Mouse (Mus musculus) lung, embryonic 16.5 days (tissue): ENCODE measurements around the gene Syn3. TPM values are rescaled to one million over a fixed set of nuclear protein-coding genes. Genes with fewer than 3 reads are reported as not detected.

Source experiments
- ATAC-seq: fragments of 200-750 bp; cut with Nextera tagmentation; 2 replicates; pipeline ENCODE4 v1.8.0; 2017; ENCODE audit warnings: low read depth, mild to moderate bottlenecking, moderate library complexity
- H3K27ac ChIP-seq: fragments of 300-500 bp; sonication (generic); 2 replicates; pipeline ENCODE4 v1.5.1; 2014; ENCODE audit warnings: mild to moderate bottlenecking, control low read depth, low read length
- H3K27me3 ChIP-seq: fragments of 300-500 bp; sonication (generic); 2 replicates; pipeline ENCODE4 v1.6.1; 2014; ENCODE audit warnings: low read depth, low read length, mixed read lengths; ENCODE audit not compliant: control insufficient read depth, insufficient read depth
- H3K36me3 ChIP-seq: fragments of 300-500 bp; sonication (generic); 2 replicates; pipeline ENCODE4 v1.6.1; 2014; ENCODE audit warnings: low read length; ENCODE audit not compliant: control insufficient read depth, insufficient read depth
- H3K4me1 ChIP-seq: fragments of 300-500 bp; sonication (generic); replicated peaks from 2 replicates; pipeline ENCODE4 v1.6.1; 2014; ENCODE audit warnings: low read length, mixed read lengths; ENCODE audit not compliant: control insufficient read depth, insufficient read depth
- H3K4me2 ChIP-seq: fragments of 300-500 bp; sonication (generic); 2 replicates; pipeline ENCODE4 v1.6.1; 2014; ENCODE audit warnings: low read depth, low read length, control low read depth
- H3K4me3 ChIP-seq: fragments of 300-500 bp; sonication (generic); 2 replicates; pipeline ENCODE4 v1.5.1; 2014; ENCODE audit warnings: mild to moderate bottlenecking, low read length, control low read depth
- H3K9ac ChIP-seq: fragments of 300-500 bp; sonication (generic); 2 replicates; pipeline ENCODE4 v1.6.1; 2014; ENCODE audit warnings: low read length, control low read depth
- H3K9me3 ChIP-seq: fragments of 300-500 bp; sonication (generic); 2 replicates; pipeline ENCODE4 v1.6.1; 2016; ENCODE audit warnings: low read length; ENCODE audit not compliant: control insufficient read depth
- WGBS: fragments of 180-500 bp; shearing (Covaris S2); extraction: QIAGEN DNeasy Blood & Tissue Kit; methylation state at CpG from one replicate; pipeline ENCODE4 v1.1.7; 2014; 5-methylcytosine and 5-hydroxymethylcytosine counted together
- polyA plus RNA-seq: library from polyadenylated mRNA; unstranded; fragments of >200 nt; fragmentation: Nextera tagmentation; extraction: Ambion mirVana; gene quantifications from 2 replicates; pipeline ENCODE4 v1.2.1, GENCODE M21; 2015

Syn3 gene
- polyA plus RNA-seq, 1 experiment from 2014 or later, result 2.8 TPM

DNA sequence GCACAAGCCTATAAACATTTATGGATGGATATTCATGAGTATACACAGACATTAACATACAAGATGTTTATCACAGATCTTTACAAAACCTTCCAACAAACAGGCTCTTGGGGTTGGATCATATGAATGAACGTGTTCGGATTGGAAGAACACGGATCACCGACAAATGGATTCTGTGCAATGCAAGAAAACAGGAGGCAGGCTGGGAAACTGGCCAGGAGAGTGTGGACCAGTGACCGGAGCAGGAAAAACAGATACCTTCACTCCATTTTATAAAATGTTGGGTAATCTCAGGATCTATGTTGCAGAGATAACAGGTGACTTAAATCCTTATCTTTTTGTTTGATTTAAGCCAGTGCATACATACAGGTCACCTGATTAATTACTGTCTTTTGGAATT lies 178.5 kb downstream of the Syn3 start:
- no peak for ATAC-seq
- WGBS, result 77% methylated on average over 5 of the region's 5 CpGs
- H3K4me1 ChIP-seq, result no peaks in the 10 kb centered on the region
- no peak overlapping the region for H3K9ac ChIP-seq
- no peak overlapping the region for H3K4me2 ChIP-seq
- H3K27ac ChIP-seq, result no peak overlapping the region
- no peaks in the 10 kb centered on the region for H3K36me3 ChIP-seq
- H3K9me3 ChIP-seq, result no peaks in the 10 kb centered on the region
- H3K4me3 ChIP-seq, result no peak overlapping the region
- no peaks in the 10 kb centered on the region for H3K27me3 ChIP-seq

DNA sequence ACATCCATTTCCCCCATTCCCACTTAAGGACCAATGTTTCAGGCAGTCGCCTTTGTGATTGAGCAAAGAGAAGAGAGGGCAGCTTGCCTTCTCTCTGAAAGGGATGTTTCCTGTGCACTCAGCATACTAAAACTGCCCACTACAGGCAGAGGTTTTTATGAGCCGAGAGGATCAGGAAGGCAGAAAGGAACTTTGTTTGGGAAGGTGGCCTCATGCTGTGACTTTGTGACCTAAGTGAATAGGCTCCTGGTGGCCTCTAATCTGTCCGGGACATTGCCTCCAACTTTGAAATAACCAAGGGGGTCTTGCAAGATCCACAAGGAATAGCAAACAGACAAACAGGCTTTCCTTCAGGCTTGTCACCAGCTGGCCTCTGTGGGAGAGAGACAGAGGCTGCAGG lies 179.2 kb downstream of the Syn3 start:
- WGBS, result 54% methylated on average over 3 of the region's 3 CpGs
- no peak overlapping the region for H3K9ac ChIP-seq
- no peak overlapping the region for H3K4me2 ChIP-seq
- no peak overlapping the region for H3K4me3 ChIP-seq
- no peaks in the 10 kb centered on the region for H3K36me3 ChIP-seq
- no peak for ATAC-seq
- H3K27ac ChIP-seq, result no peak overlapping the region
- no peaks in the 10 kb centered on the region; the same call in 1 of the 2 replicates for H3K4me1 ChIP-seq
- no peaks in the 10 kb centered on the region for H3K9me3 ChIP-seq
- H3K27me3 ChIP-seq, result no peaks in the 10 kb centered on the region

DNA sequence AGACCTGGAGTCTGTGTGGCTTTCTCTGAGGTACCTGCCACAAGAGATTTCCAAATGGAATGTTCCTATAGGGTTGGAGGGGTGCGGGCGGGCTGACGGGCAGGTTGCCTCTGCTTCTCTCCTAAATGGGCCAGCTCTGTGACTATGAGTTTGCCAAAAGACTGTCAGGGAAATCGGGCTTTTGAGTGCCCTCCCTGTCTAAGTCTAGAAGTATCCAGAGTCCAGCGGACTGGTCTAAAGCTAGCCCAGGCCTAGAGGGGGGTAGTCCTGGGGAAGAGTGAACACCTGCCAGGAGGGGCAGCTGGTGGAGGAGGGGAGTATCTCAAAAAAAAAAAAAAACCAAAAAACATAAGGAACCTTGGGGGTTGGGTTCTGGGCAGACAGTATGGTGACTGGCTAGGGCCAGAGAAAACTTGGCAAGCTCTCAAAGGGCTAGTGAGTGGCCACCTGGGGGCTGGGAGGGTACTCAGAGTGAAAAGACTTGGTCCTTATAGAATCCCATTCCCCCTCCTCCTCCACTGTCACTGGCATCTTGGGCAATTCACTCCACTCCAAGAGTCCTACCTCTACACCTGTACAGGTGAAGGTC lies 180.1 kb downstream of the Syn3 start:
- Histone ChIP-seq H3K27me3 (no peaks in the 10 kb centered on the region), H3K9me3 (no peaks in the 10 kb centered on the region), H3K9ac (no peak overlapping the region), H3K4me1 (no peaks in the 10 kb centered on the region; the same call in 1 of the 2 replicates), H3K36me3 (no peaks in the 10 kb centered on the region), H3K4me2 (no peak overlapping the region), H3K27ac (no peak overlapping the region), H3K4me3 (no peak overlapping the region)
- WGBS, result 82% methylated on average over 5 of the region's 5 CpGs
- ATAC-seq, result no peak

GRCm38 (mm10) chr10:86317633-86318032 lies 181.1 kb downstream of the Syn3 start:
- Histone ChIP-seq H3K36me3 (no peaks in the 10 kb centered on the region), H3K27ac (no peak overlapping the region), H3K9me3 (no peaks in the 10 kb centered on the region), H3K4me1 (peaks cover 6% of the 10 kb centered on the region), H3K4me3 (no peak overlapping the region), H3K9ac (no peak overlapping the region), H3K27me3 (no peaks in the 10 kb centered on the region), H3K4me2 (no peak overlapping the region)
- 81% methylated on average over 7 of the region's 7 CpGs for whole genome bisulfite sequencing
- no peak for ATAC-seq

DNA sequence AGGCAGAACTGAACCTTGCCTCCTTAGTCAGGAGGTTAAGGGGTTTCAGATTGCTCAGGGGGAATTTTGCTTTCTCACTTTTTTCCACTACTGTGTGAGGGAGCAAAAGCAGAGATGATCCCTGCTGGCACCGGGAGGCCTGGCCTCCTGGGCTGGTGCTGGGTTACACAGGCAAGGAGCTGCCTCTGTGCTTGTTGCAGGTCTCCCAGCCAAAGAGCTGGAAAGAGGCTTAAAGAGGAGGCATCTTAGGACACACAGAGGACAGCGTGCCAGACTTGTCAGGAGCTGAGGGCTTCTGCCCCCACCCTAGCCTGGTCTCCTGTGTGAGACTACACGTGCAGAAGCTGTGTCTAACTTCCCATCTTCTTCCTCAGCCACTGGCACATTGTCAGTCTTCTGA lies 183.2 kb downstream of the Syn3 start:
- 45% methylated on average over 3 of the region's 3 CpGs for WGBS
- peaks cover 10% of the 10 kb centered on the region for H3K4me1 ChIP-seq

DNA sequence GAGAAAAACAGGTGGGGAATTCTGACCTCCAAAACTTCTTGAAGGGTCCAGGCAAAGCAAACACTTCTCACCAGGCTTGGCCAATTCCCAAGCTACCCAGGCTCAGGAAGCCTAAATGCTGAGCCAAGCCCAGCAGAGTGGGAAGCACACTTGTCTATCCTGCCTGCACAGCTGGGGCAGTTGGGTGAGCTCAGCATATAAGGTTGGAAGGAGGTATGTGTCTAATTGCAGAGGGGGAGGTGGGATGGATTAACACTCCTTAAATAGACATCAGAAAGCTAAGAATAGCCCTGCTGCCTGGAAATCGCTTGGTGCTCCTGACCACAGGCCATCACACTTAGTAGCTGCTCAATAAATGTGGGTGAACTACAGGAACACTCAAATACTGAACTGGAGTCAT lies 185.2 kb downstream of the Syn3 start:
- Histone ChIP-seq H3K9ac (no peak overlapping the region), H3K9me3 (no peaks in the 10 kb centered on the region), H3K36me3 (no peaks in the 10 kb centered on the region), H3K27me3 (no peaks in the 10 kb centered on the region), H3K4me1 (peaks cover 12% of the 10 kb centered on the region), H3K27ac (no peak overlapping the region), H3K4me2 (no peak overlapping the region), H3K4me3 (no peak overlapping the region)
- WGBS, result 64% methylated on average over 1 of the region's 1 CpGs
- no peak for ATAC-seq

More for the DNA sequence above, 183.2 kb downstream of the Syn3 start:
- H3K9me3 ChIP-seq, result no peaks in the 10 kb centered on the region
- H3K4me2 ChIP-seq, result no peak overlapping the region
- H3K27ac ChIP-seq, result no peak overlapping the region
- H3K27me3 ChIP-seq, result no peaks in the 10 kb centered on the region
- no peaks in the 10 kb centered on the region for H3K36me3 ChIP-seq
- ATAC-seq, result no peak
- H3K9ac ChIP-seq, result no peak overlapping the region
- H3K4me3 ChIP-seq, result no peak overlapping the region

DNA sequence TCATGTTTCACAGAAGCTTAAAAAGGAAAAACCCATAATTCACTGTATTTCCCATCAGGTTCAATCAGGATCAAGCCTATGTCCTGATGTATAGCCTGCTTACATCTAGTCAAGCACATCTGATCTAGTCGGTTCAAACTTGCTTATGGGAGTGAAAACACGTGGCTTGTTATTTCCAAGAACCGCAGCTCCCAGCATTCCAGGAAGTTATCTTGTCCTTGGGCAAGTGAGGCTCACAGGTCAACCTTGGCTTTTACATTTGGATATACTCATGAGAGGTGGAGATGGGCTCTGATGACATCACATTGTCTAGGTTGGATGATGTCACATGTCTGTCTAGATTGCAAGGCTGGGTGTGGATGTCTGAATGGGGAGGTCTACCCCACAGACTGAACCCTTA lies 185.7 kb downstream of the Syn3 start:
- WGBS, result 79% methylated on average over 3 of the region's 3 CpGs
- peaks cover 12% of the 10 kb centered on the region for H3K4me1 ChIP-seq
- H3K9ac ChIP-seq, result no peak overlapping the region
- ATAC-seq, result no peak
- H3K27ac ChIP-seq, result no peak overlapping the region
- no peaks in the 10 kb centered on the region for H3K36me3 ChIP-seq
- no peak overlapping the region for H3K4me2 ChIP-seq
- no peaks in the 10 kb centered on the region for H3K27me3 ChIP-seq
- H3K4me3 ChIP-seq, result no peak overlapping the region
- no peaks in the 10 kb centered on the region for H3K9me3 ChIP-seq

DNA sequence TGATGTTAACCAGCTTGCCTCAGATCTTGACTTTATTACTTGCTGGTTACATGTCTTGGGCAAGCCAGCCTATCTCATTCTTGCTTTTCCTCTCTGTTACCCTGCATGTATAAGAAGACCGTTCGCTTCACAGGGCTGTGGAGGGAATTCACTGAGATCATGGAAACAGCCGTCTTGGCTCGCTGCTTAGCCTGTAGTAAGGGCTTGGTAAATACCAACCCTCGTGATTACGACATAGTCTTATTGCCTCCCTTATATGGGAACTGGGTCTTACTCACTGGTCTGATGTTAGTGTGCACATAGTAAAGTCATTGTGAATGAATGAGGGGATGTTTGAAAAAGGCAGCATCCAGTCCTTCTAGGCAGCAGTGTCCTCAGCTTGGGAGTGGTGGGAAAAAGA lies 188.2 kb downstream of the Syn3 start:
- Histone ChIP-seq H3K27me3 (no peaks in the 10 kb centered on the region), H3K4me1 (peaks cover 12% of the 10 kb centered on the region), H3K36me3 (no peaks in the 10 kb centered on the region; the same call in 1 of the 2 replicates), H3K9ac (no peak overlapping the region), H3K9me3 (no peaks in the 10 kb centered on the region), H3K4me3 (no peak overlapping the region), H3K4me2 (no peak overlapping the region), H3K27ac (0 out of 2 replicates have a peak overlapping the region, but pooled peaks have one; percentile 7)
- 20% methylated on average over 6 of the region's 6 CpGs for WGBS
- peak; percentile 96 for ATAC-seq

GRCm38 (mm10) chr10:86307235-86307634 lies 191.5 kb downstream of the Syn3 start:
- H3K4me2 ChIP-seq, result no peak overlapping the region
- no peaks in the 10 kb centered on the region; the same call in 1 of the 2 replicates for H3K36me3 ChIP-seq
- no peak overlapping the region for H3K4me3 ChIP-seq
- ATAC-seq, result no peak
- 90% methylated on average over 4 of the region's 4 CpGs for WGBS
- H3K4me1 ChIP-seq, result peaks cover 22% of the 10 kb centered on the region
- H3K27me3 ChIP-seq, result no peaks in the 10 kb centered on the region
- no peak overlapping the region for H3K27ac ChIP-seq
- H3K9ac ChIP-seq, result no peak overlapping the region
- no peaks in the 10 kb centered on the region for H3K9me3 ChIP-seq

DNA sequence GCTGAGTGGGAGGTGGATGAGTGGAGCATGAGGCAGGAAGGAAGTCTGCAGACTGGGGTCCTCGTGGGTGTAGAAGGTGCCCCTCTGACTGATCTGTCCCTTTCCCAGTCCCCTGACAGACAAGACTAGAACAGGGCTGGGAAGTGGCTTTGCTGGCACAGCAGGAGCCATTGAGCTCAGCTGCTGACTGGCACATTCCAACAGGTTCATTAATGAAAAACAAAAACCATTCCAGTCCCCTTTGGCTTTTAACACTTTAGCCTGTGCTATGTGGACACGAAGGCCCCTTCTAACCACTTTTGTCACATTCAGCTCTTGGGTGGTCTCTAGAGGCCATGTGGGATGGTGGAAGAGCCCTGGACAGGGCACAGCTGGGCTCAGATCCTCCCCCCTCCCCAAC lies 194.1 kb downstream of the Syn3 start:
- 19% methylated on average over 2 of the region's 2 CpGs for WGBS
- Histone ChIP-seq H3K9ac (no peak overlapping the region), H3K9me3 (no peaks in the 10 kb centered on the region), H3K36me3 (no peaks in the 10 kb centered on the region; the same call in 1 of the 2 replicates), H3K4me3 (no peak overlapping the region), H3K27ac (no peak overlapping the region), H3K4me1 (peaks cover 18% of the 10 kb centered on the region), H3K27me3 (no peaks in the 10 kb centered on the region), H3K4me2 (no peak overlapping the region)
- ATAC-seq, result no peak
